Mouse (Mus musculus) lung, postnatal 0 days (tissue): ENCODE data around the gene Hcst.

Experiments used
- CTCF ChIP-seq: IDR thresholded peaks from 2 replicates; pipeline ENCODE4 v1.5.1; 2016; ENCODE audit warnings: antibody characterized with exemption, mild to moderate bottlenecking
- EP300 ChIP-seq: IDR thresholded peaks from 2 replicates; pipeline ENCODE4 v1.6.1; 2016; ENCODE audit warnings: antibody characterized with exemption, mild to moderate bottlenecking, control low read depth

DNA sequence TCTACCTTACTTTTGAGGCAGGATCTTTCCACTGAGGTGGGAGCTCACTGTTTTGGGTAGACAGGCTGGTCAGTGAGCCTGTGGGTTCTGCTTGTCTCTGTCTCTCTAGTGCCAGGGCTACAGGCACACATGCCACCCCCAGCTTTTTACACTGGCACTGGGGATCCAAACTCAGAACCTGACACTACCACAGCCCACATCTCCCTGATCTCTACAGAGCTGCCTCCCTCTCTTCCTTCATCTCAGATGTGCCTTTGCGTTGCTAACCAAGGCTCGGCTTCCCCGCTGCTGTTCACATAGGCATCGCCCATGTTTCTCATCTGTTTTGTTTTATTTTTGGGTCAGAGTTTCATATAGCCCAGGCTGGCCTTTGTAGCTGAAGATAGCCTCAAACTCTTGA is 26.0 kb downstream of the Hcst start:
- no peak for TF ChIP-seq CTCF
- no peak for TF ChIP-seq EP300
